Mouse (Mus musculus) G1E (cell line): Measurements from ENCODE around the gene Myg1.

Experiments used
- CTCF ChIP-seq: IDR thresholded peaks from 2 replicates; pipeline ENCODE4 v1.5.1; 2012; ENCODE audit warnings: low read depth, low read length, inconsistent platforms, mixed read lengths
- GATA1 ChIP-seq: IDR thresholded peaks from 2 replicates; pipeline ENCODE4 v1.6.1; 2012; ENCODE audit warnings: borderline replicate concordance, low read length, inconsistent platforms, mixed read lengths
- TAL1 ChIP-seq: conservative IDR thresholded peaks from 2 replicates; pipeline ENCODE4 v1.6.1; 2012; ENCODE audit warnings: low read depth, low read length, inconsistent platforms, mixed read lengths

DNA sequence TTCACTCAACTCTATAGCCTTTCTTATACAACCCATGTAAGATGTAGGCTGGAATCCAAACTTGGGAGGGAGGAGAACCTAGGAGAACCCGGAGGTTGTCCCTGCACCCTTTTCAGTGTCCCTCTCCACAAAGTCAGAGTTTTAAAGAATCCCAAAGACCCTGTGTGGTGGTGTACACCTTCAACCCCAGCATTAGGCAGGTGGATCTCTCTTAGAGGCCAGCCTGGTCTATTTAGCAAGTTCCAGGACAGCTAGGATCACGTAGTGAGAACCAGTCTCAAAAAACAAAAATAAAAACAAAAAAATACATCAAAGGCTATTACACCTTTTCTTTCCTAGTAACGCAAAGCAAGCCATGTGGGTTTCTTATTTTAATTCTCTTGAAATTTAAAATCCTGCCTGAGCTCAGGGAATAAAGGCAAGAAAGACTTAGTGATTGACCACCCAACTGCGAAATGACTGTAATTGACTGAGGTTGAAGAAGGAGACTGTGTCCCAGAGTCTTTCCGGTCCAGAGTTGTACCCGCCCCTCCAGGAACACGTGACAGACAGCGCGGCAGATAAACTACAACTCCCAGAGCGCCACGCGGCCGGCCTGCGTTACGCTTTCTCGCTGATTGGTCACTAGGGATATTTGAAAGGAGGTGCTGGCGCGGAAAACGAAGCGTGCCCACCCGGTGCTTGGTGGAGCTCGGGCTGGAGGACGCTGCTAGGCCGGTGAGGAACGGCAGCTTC lies 35.7 kb upstream of the Myg1 start, which contains the start of gene Espl1:
- TF ChIP-seq CTCF: no peak
- TF ChIP-seq GATA1: no peak
- TF ChIP-seq TAL1: no peak
